Mouse (Mus musculus): ENCODE results near the gene Fbxl5.

Fbxl5 gene

GRCm38 (mm10) chr5:43826883-43827282 is 5.4 kb upstream of the Fbxl5 start:
- no peak for DNase-seq

- DNase-seq = no peak
Observed at GRCm38 (mm10) chr5:43824580-43824979, 3.1 kb upstream of the Fbxl5 start.

- no peak for DNase-seq
Observed at GRCm38 (mm10) chr5:43822824-43823223, 1.4 kb upstream of the Fbxl5 start.

GRCm38 (mm10) chr5:43822199-43822598 is 761 bp upstream of the Fbxl5 start:
- no peak for DNase-seq

GRCm38 (mm10) chr5:43820785-43821184 is 653 bp downstream of the Fbxl5 start:
- DNase-seq = no peak

- no peak for DNase-seq
Observed at GRCm38 (mm10) chr5:43818695-43819094, 2.7 kb downstream of the Fbxl5 start, which contains the start of gene Bst1. Bst1 (plus strand) TSS chr5:43818885.

- no peak for DNase-seq
Observed at GRCm38 (mm10) chr5:43815769-43816168, 5.7 kb downstream of the Fbxl5 start.

- DNase-seq = no peak
Observed at GRCm38 (mm10) chr5:43814536-43814935, 6.9 kb downstream of the Fbxl5 start.

GRCm38 (mm10) chr5:43810427-43811062 is 10.9 kb downstream of the Fbxl5 start:
- DNase-seq = no peak

- DNase-seq = peak; percentile 47
Observed at GRCm38 (mm10) chr5:43807744-43808696, 13.4 kb downstream of the Fbxl5 start.

GRCm38 (mm10) chr5:43806914-43807313 is 14.5 kb downstream of the Fbxl5 start:
- DNase-seq = no peak

- no peak for DNase-seq
Observed at GRCm38 (mm10) chr5:43806340-43806739, 15.1 kb downstream of the Fbxl5 start.

- DNase-seq = no peak
Observed at GRCm38 (mm10) chr5:43805401-43805800, 16.0 kb downstream of the Fbxl5 start.

- DNase-seq = no peak
Observed at GRCm38 (mm10) chr5:43801798-43802197, 19.6 kb downstream of the Fbxl5 start.

- no peak for DNase-seq
Observed at GRCm38 (mm10) chr5:43801253-43801652, 20.2 kb downstream of the Fbxl5 start.

GRCm38 (mm10) chr5:43800700-43801099 is 20.7 kb downstream of the Fbxl5 start:
- no peak for DNase-seq

- DNase-seq = no peak
Observed at GRCm38 (mm10) chr5:43799530-43799929, 21.9 kb downstream of the Fbxl5 start.

GRCm38 (mm10) chr5:43792354-43792753 is 29.1 kb downstream of the Fbxl5 start:
- no peak for DNase-seq

GRCm38 (mm10) chr5:43787976-43788752 is 33.3 kb downstream of the Fbxl5 start:
- DNase-seq = no peak

GRCm38 (mm10) chr5:43786607-43787006 is 34.8 kb downstream of the Fbxl5 start:
- DNase-seq = no peak

- no peak for DNase-seq
Observed at GRCm38 (mm10) chr5:43783996-43784395, 37.4 kb downstream of the Fbxl5 start.

GRCm38 (mm10) chr5:43781977-43782930 is 39.2 kb downstream of the Fbxl5 start:
- peak; percentile 78 for DNase-seq
